Mouse (Mus musculus) NIH3T3 (cell line): ENCODE measurements around the gene Trem2.
A peak's percentile ranks its signal among the peaks of the same experiment; 100 is the strongest.
"Not testable (repeated sequence)": the region's sequence is repeated elsewhere in the genome, so short reads cannot be mapped to it uniquely, and the experiment has no call there.

Experiments
- DNase-seq: peaks from one replicate; pipeline ENCODE4 v3.0.0-alpha.2; 2012; ENCODE audit warnings: low read depth

Trem2 gene

GRCm38 (mm10) chr17:48346231-48346630 is at the start of gene Trem2:
Gene Trem2, plus strand, starts transcription at chr17:48346401.
- DNase-seq: peak; percentile 60

- no peak for DNase-seq
Measured at GRCm38 (mm10) chr17:48299203-48299602, 47.0 kb upstream of the Trem2 start, which contains the start of gene Treml2. Gene Treml2, plus strand, starts transcription at chr17:48299498.

- DNase-seq: no peak
Measured at GRCm38 (mm10) chr17:48299756-48300155, 46.4 kb upstream of the Trem2 start.

- no peak for DNase-seq
Measured at GRCm38 (mm10) chr17:48300199-48300598, 46.0 kb upstream of the Trem2 start.

- DNase-seq: no peak
Measured at GRCm38 (mm10) chr17:48300861-48301260, 45.3 kb upstream of the Trem2 start.

GRCm38 (mm10) chr17:48301792-48302191 is 44.4 kb upstream of the Trem2 start:
- DNase-seq: no peak

GRCm38 (mm10) chr17:48312124-48312523 is 34.1 kb upstream of the Trem2 start:
- DNase-seq: no peak

- not testable (repeated sequence) for DNase-seq
Measured at GRCm38 (mm10) chr17:48315905-48316579, 30.2 kb upstream of the Trem2 start, which contains the start of gene B430306N03Rik. Gene B430306N03Rik, plus strand, starts transcription at chr17:48316141.

GRCm38 (mm10) chr17:48318686-48319085 is 27.5 kb upstream of the Trem2 start:
- DNase-seq: no peak

GRCm38 (mm10) chr17:48321279-48321678 is 24.9 kb upstream of the Trem2 start:
- no peak for DNase-seq

GRCm38 (mm10) chr17:48323236-48323635 is 23.0 kb upstream of the Trem2 start:
- no peak for DNase-seq

- no peak for DNase-seq
Measured at GRCm38 (mm10) chr17:48324258-48324657, 21.9 kb upstream of the Trem2 start.

GRCm38 (mm10) chr17:48325093-48325492 is 21.1 kb upstream of the Trem2 start:
- no peak for DNase-seq

- DNase-seq: peak; percentile 22
Measured at GRCm38 (mm10) chr17:48325638-48326037, 20.6 kb upstream of the Trem2 start.

GRCm38 (mm10) chr17:48326656-48327055 is 19.5 kb upstream of the Trem2 start:
- peak; percentile 12 for DNase-seq

- no peak for DNase-seq
Measured at GRCm38 (mm10) chr17:48332524-48332923, 13.7 kb upstream of the Trem2 start.

GRCm38 (mm10) chr17:48334186-48334585 is 12.0 kb upstream of the Trem2 start:
- DNase-seq: no peak

- peak; percentile 81 for DNase-seq
Measured at GRCm38 (mm10) chr17:48336857-48337256, 9.3 kb upstream of the Trem2 start.

GRCm38 (mm10) chr17:48340267-48340666 is 5.9 kb upstream of the Trem2 start:
- DNase-seq: no peak

GRCm38 (mm10) chr17:48341947-48342346 is 4.3 kb upstream of the Trem2 start:
- DNase-seq: no peak

GRCm38 (mm10) chr17:48343065-48343464 is 3.1 kb upstream of the Trem2 start:
- DNase-seq: no peak

- no peak for DNase-seq
Measured at GRCm38 (mm10) chr17:48345824-48346223, 377 bp upstream of the Trem2 start.

- DNase-seq: no peak
Measured at GRCm38 (mm10) chr17:48346834-48347233, 633 bp downstream of the Trem2 start.

- DNase-seq: no peak
Measured at GRCm38 (mm10) chr17:48347287-48347686, 1.1 kb downstream of the Trem2 start.
